Mouse (Mus musculus) megakaryocyte, embryonic 14.5 days (primary cell): Measurements from ENCODE around the gene Pcif1.

Source experiments
- FLI1 ChIP-seq: IDR thresholded peaks from 2 replicates; pipeline ENCODE4 v1.6.1; 2012; ENCODE audit warnings: low read length, inconsistent platforms, mixed read lengths
- GATA1 ChIP-seq: IDR thresholded peaks from 3 replicates; pipeline ENCODE4 v1.6.1; 2012; ENCODE audit warnings: mixed read lengths, low read length, inconsistent platforms, borderline replicate concordance

DNA sequence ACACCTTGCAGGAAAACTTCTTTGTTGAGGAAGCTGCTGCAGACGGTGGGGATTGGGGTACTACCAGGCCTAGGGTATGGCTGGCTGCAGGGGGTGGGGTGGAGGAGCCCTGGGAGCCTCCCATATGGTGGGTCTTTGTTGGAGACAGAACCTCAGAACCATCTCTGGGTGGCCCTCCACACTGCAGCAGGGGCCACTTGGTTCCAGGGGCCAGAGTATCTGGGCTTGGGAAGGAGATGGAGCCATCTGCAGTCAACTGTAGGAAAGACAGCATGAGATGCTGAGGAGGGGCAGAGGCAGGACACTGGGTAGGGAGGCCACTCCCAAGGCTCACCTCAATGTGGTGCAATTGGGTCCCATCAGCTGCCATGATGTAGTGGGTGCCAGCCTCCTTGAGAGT lies 15.5 kb downstream of the Pcif1 start:
- TF ChIP-seq GATA1 (no peak), FLI1 (no peak)
